Mouse (Mus musculus) E14TG2a.4 (cell line): ENCODE data around the gene Kti12.

Experiments
- CTCF ChIP-seq: conservative IDR thresholded peaks from 2 replicates; pipeline ENCODE4 v1.5.1; 2014; ENCODE audit warnings: low read length
- NANOG ChIP-seq: IDR thresholded peaks from 2 replicates; pipeline ENCODE4 v1.6.1; 2014; ENCODE audit warnings: borderline replicate concordance, low read length, mixed read lengths
- POU5F1 ChIP-seq: IDR thresholded peaks from 2 replicates; pipeline ENCODE4 v1.6.1; 2014; ENCODE audit warnings: low read length, borderline replicate concordance

DNA sequence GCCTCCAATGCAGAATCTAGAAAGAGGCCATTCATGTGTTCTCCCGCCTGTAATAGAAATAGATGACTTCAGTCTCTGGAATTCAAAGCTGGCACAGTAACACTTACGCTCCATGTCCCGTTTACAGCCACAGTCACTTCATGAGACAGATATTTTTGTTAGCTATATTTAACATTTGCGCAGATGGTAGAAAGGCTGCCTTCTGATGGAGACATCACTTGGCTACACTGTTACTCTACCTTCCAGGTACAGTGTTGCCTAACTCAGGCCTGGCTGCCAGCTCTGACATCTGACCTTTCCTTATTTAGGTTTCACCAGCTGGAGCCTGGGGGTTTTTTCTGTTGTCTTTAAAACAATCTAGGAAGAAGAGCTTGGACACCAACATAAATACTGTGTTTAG is 9.6 kb upstream of the Kti12 start:
- TF ChIP-seq CTCF (no peak), NANOG (no peak), POU5F1 (no peak)
